Mouse (Mus musculus) limb, embryonic 13.5 days (tissue): ENCODE measurements at regions not wholly inside any gene's neighbourhood (a gene's known extent, or its start where the extent isn't known, plus 50 kb on each side); places are given as distances from the start of the nearest gene placed in this dataset.

Experiments
- ATAC-seq: fragments of 200-750 bp; cut with Nextera tagmentation; 2 replicates; pipeline ENCODE4 v1.8.0; 2017; ENCODE audit warnings: low read depth, moderate number of reproducible peaks, moderate TSS enrichment; ENCODE audit not compliant: low FRiP score
- H3K27ac ChIP-seq: fragments of 300-500 bp; sonication (generic); 2 replicates; pipeline ENCODE4 v1.5.1; 2015; ENCODE audit warnings: inconsistent platforms, mild to moderate bottlenecking, moderate library complexity
- H3K27me3 ChIP-seq: fragments of 300-500 bp; sonication (generic); 2 replicates; pipeline ENCODE4 v1.6.1; 2015; ENCODE audit warnings: mild to moderate bottlenecking, inconsistent platforms
- H3K36me3 ChIP-seq: fragments of 300-500 bp; sonication (generic); 2 replicates; pipeline ENCODE4 v1.6.1; 2015; ENCODE audit warnings: inconsistent platforms, mild to moderate bottlenecking, moderate library complexity
- H3K4me1 ChIP-seq: fragments of 300-500 bp; sonication (generic); 2 replicates; pipeline ENCODE4 v1.6.1; 2015; ENCODE audit warnings: inconsistent platforms
- H3K4me2 ChIP-seq: fragments of 300-500 bp; sonication (generic); replicated peaks from 2 replicates; pipeline ENCODE4 v1.6.1; 2015; ENCODE audit warnings: inconsistent platforms, mild to moderate bottlenecking, moderate library complexity
- H3K4me3 ChIP-seq: fragments of 300-500 bp; sonication (generic); 2 replicates; pipeline ENCODE4 v1.5.1; 2015; ENCODE audit warnings: moderate library complexity, mild to moderate bottlenecking, inconsistent platforms
- H3K9ac ChIP-seq: fragments of 300-500 bp; sonication (generic); 2 replicates; pipeline ENCODE4 v1.6.1; 2015; ENCODE audit warnings: mild to moderate bottlenecking, inconsistent platforms
- H3K9me3 ChIP-seq: fragments of 300-500 bp; sonication (generic); 2 replicates; pipeline ENCODE4 v1.6.1; 2016; ENCODE audit warnings: inconsistent platforms
- WGBS: fragments of 180-500 bp; shearing (Covaris S2); methylation state at CpG from one replicate; pipeline ENCODE4 v1.1.7; 2015; 5-methylcytosine and 5-hydroxymethylcytosine counted together

GRCm38 (mm10) chr14:78438064-78438677 is 98.4 kb downstream of the Akap11 start:
- Histone ChIP-seq H3K27me3 (no peaks in the 10 kb centered on the region), H3K27ac (no peak overlapping the region), H3K9me3 (no peaks in the 10 kb centered on the region), H3K36me3 (no peaks in the 10 kb centered on the region), H3K4me2 (no peak overlapping the region), H3K9ac (no peak overlapping the region), H3K4me1 (peaks cover 13% of the 10 kb centered on the region; the same call in 1 of the 2 replicates), H3K4me3 (no peak overlapping the region)
- 42% methylated on average over 6 of the region's 6 CpGs for WGBS
- no peak for ATAC-seq

- no peaks in the 10 kb centered on the region for H3K9me3 ChIP-seq
- H3K27ac ChIP-seq, result no peak overlapping the region
- peaks cover 13% of the 10 kb centered on the region; the same call in 1 of the 2 replicates for H3K4me1 ChIP-seq
- WGBS, result 77% methylated on average over 4 of the region's 4 CpGs
- no peak for ATAC-seq
- H3K4me3 ChIP-seq, result no peak overlapping the region
- H3K27me3 ChIP-seq, result no peaks in the 10 kb centered on the region
- H3K9ac ChIP-seq, result no peak overlapping the region
- no peak overlapping the region for H3K4me2 ChIP-seq
- no peaks in the 10 kb centered on the region for H3K36me3 ChIP-seq
Observed at GRCm38 (mm10) chr14:78436586-78436985, 100.0 kb downstream of the Akap11 start.

- no peak overlapping the region for H3K9ac ChIP-seq
- WGBS, result 88% methylated on average over 4 of the region's 4 CpGs
- no peaks in the 10 kb centered on the region for H3K27me3 ChIP-seq
- no peak overlapping the region for H3K4me2 ChIP-seq
- no peak overlapping the region for H3K27ac ChIP-seq
- ATAC-seq, result no peak
- H3K36me3 ChIP-seq, result no peaks in the 10 kb centered on the region
- no peaks in the 10 kb centered on the region for H3K9me3 ChIP-seq
- H3K4me1 ChIP-seq, result peaks cover 13% of the 10 kb centered on the region; the same call in 1 of the 2 replicates
- no peak overlapping the region for H3K4me3 ChIP-seq
Observed at GRCm38 (mm10) chr14:78435982-78436381, 100.6 kb downstream of the Akap11 start.

GRCm38 (mm10) chr14:78435561-78435960 is 101.0 kb downstream of the Akap11 start:
- H3K4me3 ChIP-seq, result no peak overlapping the region
- 88% methylated on average over 10 of the region's 10 CpGs for WGBS

GRCm38 (mm10) chr14:78434753-78435152 is 101.9 kb downstream of the Akap11 start:
- H3K4me1 ChIP-seq, result peaks cover 13% of the 10 kb centered on the region; the same call in 1 of the 2 replicates
- H3K36me3 ChIP-seq, result no peaks in the 10 kb centered on the region
- H3K4me3 ChIP-seq, result no peak overlapping the region
- no peak overlapping the region for H3K4me2 ChIP-seq
- no peak for ATAC-seq
- WGBS, result 85% methylated on average over 9 of the region's 9 CpGs
- H3K9me3 ChIP-seq, result no peaks in the 10 kb centered on the region
- H3K27me3 ChIP-seq, result no peaks in the 10 kb centered on the region
- no peak overlapping the region for H3K9ac ChIP-seq
- H3K27ac ChIP-seq, result no peak overlapping the region

More at GRCm38 (mm10) chr14:78435561-78435960, 101.0 kb downstream of the Akap11 start:
- H3K9ac ChIP-seq, result no peak overlapping the region
- H3K4me1 ChIP-seq, result peaks cover 13% of the 10 kb centered on the region; the same call in 1 of the 2 replicates
- no peaks in the 10 kb centered on the region for H3K27me3 ChIP-seq
- no peaks in the 10 kb centered on the region for H3K36me3 ChIP-seq
- H3K9me3 ChIP-seq, result no peaks in the 10 kb centered on the region
- H3K27ac ChIP-seq, result no peak overlapping the region
- ATAC-seq, result no peak
- no peak overlapping the region for H3K4me2 ChIP-seq

GRCm38 (mm10) chr14:78434126-78434525 is 102.5 kb downstream of the Akap11 start:
- ATAC-seq, result no peak
- Histone ChIP-seq H3K9ac (no peak overlapping the region), H3K4me1 (peaks cover 13% of the 10 kb centered on the region; the same call in 1 of the 2 replicates), H3K36me3 (no peaks in the 10 kb centered on the region), H3K27ac (no peak overlapping the region), H3K27me3 (no peaks in the 10 kb centered on the region), H3K9me3 (no peaks in the 10 kb centered on the region), H3K4me3 (no peak overlapping the region), H3K4me2 (no peak overlapping the region)
- WGBS, result 91% methylated on average over 4 of the region's 4 CpGs

GRCm38 (mm10) chr14:78432471-78432870 is 104.1 kb downstream of the Akap11 start:
- ATAC-seq, result no peak

GRCm38 (mm10) chr14:78431931-78432330 is 104.7 kb downstream of the Akap11 start:
- Histone ChIP-seq H3K27ac (no peak overlapping the region), H3K27me3 (no peaks in the 10 kb centered on the region), H3K36me3 (no peaks in the 10 kb centered on the region), H3K9me3 (no peaks in the 10 kb centered on the region), H3K4me1 (no peaks in the 10 kb centered on the region), H3K4me2 (no peak overlapping the region), H3K9ac (no peak overlapping the region), H3K4me3 (no peak overlapping the region)
- ATAC-seq, result no peak
- WGBS, result 62% methylated on average over 5 of the region's 5 CpGs

More at GRCm38 (mm10) chr14:78432471-78432870, 104.1 kb downstream of the Akap11 start:
- peaks cover 5% of the 10 kb centered on the region; the same call in 1 of the 2 replicates for H3K4me1 ChIP-seq
- no peak overlapping the region for H3K4me2 ChIP-seq
- WGBS, result 58% methylated on average over 4 of the region's 4 CpGs
- H3K4me3 ChIP-seq, result no peak overlapping the region
- H3K36me3 ChIP-seq, result no peaks in the 10 kb centered on the region
- H3K9me3 ChIP-seq, result no peaks in the 10 kb centered on the region
- no peak overlapping the region for H3K27ac ChIP-seq
- H3K27me3 ChIP-seq, result no peaks in the 10 kb centered on the region
- no peak overlapping the region for H3K9ac ChIP-seq

- no peak for ATAC-seq
- Histone ChIP-seq H3K4me2 (no peak overlapping the region), H3K9ac (no peak overlapping the region), H3K27ac (no peak overlapping the region), H3K27me3 (no peaks in the 10 kb centered on the region), H3K4me3 (no peak overlapping the region), H3K4me1 (no peaks in the 10 kb centered on the region), H3K9me3 (no peaks in the 10 kb centered on the region), H3K36me3 (no peaks in the 10 kb centered on the region)
- WGBS, result 82% methylated on average over 3 of the region's 3 CpGs
Observed at GRCm38 (mm10) chr14:78431406-78431805, 105.2 kb downstream of the Akap11 start.

GRCm38 (mm10) chr14:78428233-78429019 is 108.2 kb downstream of the Akap11 start:
- 84% methylated on average over 10 of the region's 10 CpGs for WGBS

GRCm38 (mm10) chr14:78427062-78427461 is 109.5 kb downstream of the Akap11 start:
- no peak for ATAC-seq
- H3K4me3 ChIP-seq, result no peak overlapping the region
- no peaks in the 10 kb centered on the region for H3K4me1 ChIP-seq
- H3K9me3 ChIP-seq, result no peaks in the 10 kb centered on the region
- no peaks in the 10 kb centered on the region for H3K27me3 ChIP-seq
- no peak overlapping the region for H3K27ac ChIP-seq
- 62% methylated on average over 3 of the region's 3 CpGs for WGBS
- H3K36me3 ChIP-seq, result no peaks in the 10 kb centered on the region
- no peak overlapping the region for H3K9ac ChIP-seq
- no peak overlapping the region for H3K4me2 ChIP-seq

More at GRCm38 (mm10) chr14:78428233-78429019, 108.2 kb downstream of the Akap11 start:
- H3K4me3 ChIP-seq, result no peak overlapping the region
- H3K4me1 ChIP-seq, result no peaks in the 10 kb centered on the region
- no peak overlapping the region for H3K27ac ChIP-seq
- no peaks in the 10 kb centered on the region for H3K27me3 ChIP-seq
- no peak overlapping the region for H3K4me2 ChIP-seq
- H3K36me3 ChIP-seq, result no peaks in the 10 kb centered on the region
- no peak for ATAC-seq
- no peak overlapping the region for H3K9ac ChIP-seq
- no peaks in the 10 kb centered on the region for H3K9me3 ChIP-seq

GRCm38 (mm10) chr14:78422601-78423000 is 114.0 kb downstream of the Akap11 start:
- Histone ChIP-seq H3K4me1 (no peaks in the 10 kb centered on the region), H3K36me3 (no peaks in the 10 kb centered on the region), H3K4me2 (no peak overlapping the region), H3K9ac (no peak overlapping the region), H3K9me3 (no peaks in the 10 kb centered on the region), H3K27ac (no peak overlapping the region), H3K27me3 (no peaks in the 10 kb centered on the region), H3K4me3 (no peak overlapping the region)
- WGBS, result 75% methylated on average over 3 of the region's 3 CpGs
- no peak for ATAC-seq
